13 mouse cellular contexts compared by ENCODE assay signal in genomic region chr1:24097541-24097940, GRCm38 (mm10). TPM values are rescaled to one million over a fixed set of nuclear protein-coding genes. Genes with fewer than 3 reads are reported as not detected.
DNase-seq lines count a peak whose midpoint lies in the region; ATAC-seq and TF ChIP-seq lines count a peak whose summit lies in the region.
"Had no signal": no experiment of that assay in that cellular context is flagged by ENCODE, and none has a peak within 500 bp of the region (broad histone marks: within the 10 kb centered on the region; RNA-seq: fewer than 3 reads in every experiment).

No protein-coding gene starts in this region.

- H3K4me3 ChIP-seq in heart, embryonic 12.5 days = no peak overlapping the region
- no peak overlapping the region for H3K4me3 ChIP-seq in lung, postnatal 0 days (ENCODE audit: low read depth, low read length)
- H3K4me3 ChIP-seq in lung, adult 2 months (replicated peaks; ENCODE audit: extremely low read depth, low read depth, low read length) = no peak overlapping the region
- peak overlapping the region; percentile 17; the same call in 1 of the 2 replicates for H3K4me3 ChIP-seq in liver, postnatal 0 days (ENCODE audit: low read depth, low read length)
- H3K4me3 ChIP-seq: limb, embryonic 15.5 days had no signal

- TF ChIP-seq CTCF in lung, postnatal 0 days (IDR thresholded peaks at IDR 0.05) = no peak
- TF ChIP-seq CTCF in lung, adult 2 months (IDR thresholded peaks at IDR 0.05; ENCODE audit: insufficient read depth, low read length) = no peak
- TF ChIP-seq CTCF in liver, postnatal 0 days (IDR thresholded peaks at IDR 0.05; ENCODE audit: low read depth) = no peak

- H3K4me2 ChIP-seq in heart, embryonic 12.5 days = peak overlapping the region; percentile 29
- no peak overlapping the region for H3K4me2 ChIP-seq in lung, postnatal 0 days (replicated peaks; ENCODE audit: low read depth, low read length)
- H3K4me2 ChIP-seq in liver, postnatal 0 days (ENCODE audit: low read depth, low read length) = peak overlapping the region; percentile 56
- H3K4me2 ChIP-seq: limb, embryonic 15.5 days had no signal

- no peaks in the 10 kb centered on the region for H3K9me3 ChIP-seq in heart, embryonic 12.5 days (replicated peaks)
- no peaks in the 10 kb centered on the region for H3K9me3 ChIP-seq in lung, postnatal 0 days (ENCODE audit: low read length)
- no peaks in the 10 kb centered on the region for H3K9me3 ChIP-seq in liver, postnatal 0 days (ENCODE audit: low read length)
- H3K9me3 ChIP-seq: limb, embryonic 15.5 days had no signal

- H3K36me3 ChIP-seq in heart, embryonic 12.5 days = no peaks in the 10 kb centered on the region
- H3K36me3 ChIP-seq in lung, postnatal 0 days (ENCODE audit: insufficient read depth, low read length) = no peaks in the 10 kb centered on the region
- H3K36me3 ChIP-seq in liver, postnatal 0 days (replicated peaks; ENCODE audit: insufficient read depth, low read length) = no peaks in the 10 kb centered on the region
- H3K36me3 ChIP-seq: limb, embryonic 15.5 days had no signal

- intact Hi-C loops in left cerebral cortex, postnatal 14 days (cut with DNase I) = loop anchor here (5.0 kb wide), 1 partner anchor 35 kb away; no protein-coding TSS in a partner anchor

- 43% methylated on average over 8 of the region's 8 CpGs for WGBS in heart, embryonic 12.5 days
- 25% methylated on average over 8 of the region's 8 CpGs for WGBS in lung, postnatal 0 days
- WGBS in lung, adult 2 months = 31% methylated on average over 8 of the region's 8 CpGs
- 32% methylated on average over 8 of the region's 8 CpGs for WGBS in liver, postnatal 0 days (ENCODE audit: insufficient replicate concordance)

- ATAC-seq in heart, embryonic 12.5 days (ENCODE audit: insufficient number of reproducible peaks, low FRiP score) = no peak
- ATAC-seq in lung, postnatal 0 days = no peak
- ATAC-seq in liver, postnatal 0 days = no peak

- H3K27ac ChIP-seq in heart, embryonic 12.5 days (ENCODE audit: poor library complexity, severe bottlenecking) = no peak overlapping the region
- no peak overlapping the region for H3K27ac ChIP-seq in lung, postnatal 0 days (ENCODE audit: low read length)
- peak overlapping the region; percentile 66 for H3K27ac ChIP-seq in liver, postnatal 0 days (ENCODE audit: low read depth)
- H3K27ac ChIP-seq: limb, embryonic 15.5 days had no signal

- TF ChIP-seq POLR2A in lung, adult 2 months (IDR thresholded peaks at IDR 0.05; ENCODE audit: borderline replicate concordance, extremely low read depth, low read depth, low read length) = no peak

- H3K9ac ChIP-seq in heart, embryonic 12.5 days = no peak overlapping the region
- 0 out of 2 replicates have a peak overlapping the region, but pooled peaks have one; percentile 3 for H3K9ac ChIP-seq in lung, postnatal 0 days (replicated peaks; ENCODE audit: low read depth)
- H3K9ac ChIP-seq in liver, postnatal 0 days (replicated peaks) = no peak overlapping the region
- H3K9ac ChIP-seq: limb, embryonic 15.5 days had no signal

- H3K27me3 ChIP-seq in heart, embryonic 12.5 days (replicated peaks) = no peaks in the 10 kb centered on the region
- H3K27me3 ChIP-seq in lung, postnatal 0 days (replicated peaks; ENCODE audit: insufficient read depth, low read length) = no peaks in the 10 kb centered on the region
- H3K27me3 ChIP-seq in liver, postnatal 0 days (ENCODE audit: insufficient read depth, low read length) = peaks cover 8% of the 10 kb centered on the region; the same call in 1 of the 2 replicates
- H3K27me3 ChIP-seq: limb, embryonic 15.5 days had no signal

- DNase-seq in heart, adult 8-10 months (ENCODE audit: low spot score) = no peak
- DNase-seq in lung, postnatal 0 days (ENCODE audit: low spot score) = no peak
- no peak for DNase-seq in lung, adult 2 months
- no peak for DNase-seq in liver, postnatal 0 days
- no peak for DNase-seq in left cerebral cortex, adult 8-10 months (ENCODE audit: low spot score in 2 of 2)
- no peak for DNase-seq in frontal cortex, postnatal 14 days (ENCODE audit: low spot score in 2 of 2)
- no peak for DNase-seq in left cerebral cortex, postnatal 14 days (ENCODE audit: low spot score in 2 of 2)
- DNase-seq: adrenal gland, postnatal 36 days; heart, adult 18-20 months; kidney, postnatal 4 days had no signal

- peaks cover 10% of the 10 kb centered on the region for H3K4me1 ChIP-seq in heart, embryonic 12.5 days (replicated peaks)
- no peaks in the 10 kb centered on the region for H3K4me1 ChIP-seq in lung, postnatal 0 days (ENCODE audit: insufficient read depth, low read depth, low read length)
- H3K4me1 ChIP-seq in lung, adult 2 months (ENCODE audit: control insufficient read depth, insufficient read depth, low read length) = peaks cover 8% of the 10 kb centered on the region; the same call in 1 of the 2 replicates
- peaks cover 9% of the 10 kb centered on the region; the same call in 1 of the 2 replicates for H3K4me1 ChIP-seq in liver, postnatal 0 days (ENCODE audit: insufficient read depth)

- no peak for TF ChIP-seq EP300 in lung, postnatal 0 days (IDR thresholded peaks at IDR 0.05)
- TF ChIP-seq EP300 in liver, postnatal 0 days (IDR thresholded peaks at IDR 0.05; ENCODE audit: low read depth) = no peak

RNA-seq across cellular contexts. Expression of gene Fam135a, which starts 2.6 kb away (rescaled TPM):
- polyA plus RNA-seq in heart, embryonic 12.5 days (2016; fragmentation: Nextera tagmentation; extraction: Ambion mirVana) = 35.1 and 39.1 TPM in 2 replicates
- 10 to 100 TPM; 18.0 to 23.5 (median 20.3) TPM for total RNA-seq in heart, adult 8-10 months (2022)
- polyA plus RNA-seq in lung, postnatal 0 days (2015; fragmentation: Nextera tagmentation; extraction: Ambion mirVana) = 15.2 and 16.6 TPM in 2 replicates
- 4.5 and 7.9 TPM in 2 replicates for polyA plus RNA-seq in lung, adult 2 months (2012; rRNA removed)
- polyA plus RNA-seq in liver, postnatal 0 days (2015; fragmentation: Nextera tagmentation; extraction: Ambion mirVana) = 7.2 and 8.7 TPM in 2 replicates
- total RNA-seq in left cerebral cortex, adult 8-10 months (2022) = 10 to 100 TPM; 32.0 to 37.2 (median 32.5) TPM
- total RNA-seq in left cerebral cortex, postnatal 14 days (2021) = 10 to 100 TPM; 29.0 to 29.5 TPM
- total RNA-seq: megakaryocyte-erythroid progenitor cell, adult 5-6 weeks had no signal
